Mouse (Mus musculus) frontal cortex, postnatal 10 days (tissue): ENCODE measurements at regions not wholly inside any gene's neighbourhood (a gene's known extent, or its start where the extent isn't known, plus 50 kb on each side); places are given as distances from the start of the nearest gene placed in this dataset.

Source experiments
- DNase-seq, 2 experiments: peaks; one replicate each; pipeline ENCODE4 v3.0.0; 2022; ENCODE audit warnings: low spot score in 2 of 2, mixed read lengths in 1 of 2

- no peak for DNase-seq
These were observed 98.4 kb downstream of the Psmg1 start for GRCm38 (mm10) chr16:95892356-95892755.

- DNase-seq, result no peak
These were observed 104.6 kb downstream of the Psmg1 start for GRCm38 (mm10) chr16:95886131-95886530.

GRCm38 (mm10) chr16:95873297-95873696, 117.5 kb downstream of the Psmg1 start:
- no peak for DNase-seq

- no peak for DNase-seq
These were observed 118.3 kb downstream of the Psmg1 start for GRCm38 (mm10) chr16:95872436-95872835.

GRCm38 (mm10) chr16:95870291-95870690, 120.5 kb downstream of the Psmg1 start:
- no peak for DNase-seq

- DNase-seq, result peak in 1 of 2 experiments; percentile 2
These were observed 121.3 kb downstream of the Psmg1 start for GRCm38 (mm10) chr16:95869501-95869900.

GRCm38 (mm10) chr16:95868896-95869295, 121.9 kb downstream of the Psmg1 start:
- DNase-seq, result peak in 1 of 2 experiments; percentile 1

- DNase-seq, result peak in 1 of 2 experiments; percentile 3
These were observed 123.2 kb downstream of the Psmg1 start for GRCm38 (mm10) chr16:95867516-95867915.

- peak in 1 of 2 experiments; percentile 1 for DNase-seq
These were observed 123.8 kb downstream of the Psmg1 start for GRCm38 (mm10) chr16:95866866-95867420.

- no peak for DNase-seq
These were observed 125.2 kb downstream of the Psmg1 start for GRCm38 (mm10) chr16:95865603-95866002.

- peak in 1 of 2 experiments; percentile 3 for DNase-seq
These were observed 126.1 kb downstream of the Psmg1 start for GRCm38 (mm10) chr16:95864646-95865045.

GRCm38 (mm10) chr16:95864106-95864505, 126.7 kb downstream of the Psmg1 start:
- DNase-seq, result no peak

- no peak for DNase-seq
These were observed 127.2 kb downstream of the Psmg1 start for GRCm38 (mm10) chr16:95863565-95863964.

- DNase-seq, result no peak
These were observed 128.1 kb downstream of the Psmg1 start for GRCm38 (mm10) chr16:95862621-95863020.

- no peak for DNase-seq
These were observed 129.5 kb downstream of the Psmg1 start for GRCm38 (mm10) chr16:95861231-95861690.

- DNase-seq, result no peak
These were observed 129.9 kb downstream of the Psmg1 start for GRCm38 (mm10) chr16:95860810-95861209.

- no peak for DNase-seq
These were observed 130.6 kb downstream of the Psmg1 start for GRCm38 (mm10) chr16:95860111-95860510.

- no peak for DNase-seq
These were observed 133.4 kb downstream of the Psmg1 start for GRCm38 (mm10) chr16:95857403-95857802.

GRCm38 (mm10) chr16:95855230-95855629, 135.5 kb downstream of the Psmg1 start:
- no peak for DNase-seq

- DNase-seq, result no peak
These were observed 138.9 kb downstream of the Psmg1 start for GRCm38 (mm10) chr16:95851907-95852306.

- no peak for DNase-seq
These were observed 142.1 kb downstream of the Psmg1 start for GRCm38 (mm10) chr16:95848555-95849082.

- DNase-seq, result no peak
These were observed 142.8 kb downstream of the Psmg1 start for GRCm38 (mm10) chr16:95847765-95848483.

- no peak for DNase-seq
These were observed 143.5 kb downstream of the Ets2 start for GRCm38 (mm10) chr16:95845323-95845860.
